Mouse (Mus musculus): ENCODE results near the gene Cnot11. TPM values are rescaled to one million over a fixed set of nuclear protein-coding genes. Genes with fewer than 3 reads are reported as not detected.

Cnot11 gene
- polyA plus RNA-seq, 1 experiment: 22.0 TPM

- TF ChIP-seq CTCF (IDR thresholded peaks at IDR 0.05; ENCODE audit: low read depth, low read length) (no peak), POLR2A (IDR thresholded peaks at IDR 0.05; ENCODE audit: borderline replicate concordance, low read depth, low read length) (no peak)
- Histone ChIP-seq H3K4me3 (ENCODE audit: insufficient read depth, low read length) (no peak overlapping the region), H3K27ac (ENCODE audit: insufficient read depth, low read depth, low read length) (no peak overlapping the region), H3K4me1 (ENCODE audit: control insufficient read depth, insufficient read depth, low read length) (peaks cover 18% of the 10 kb centered on the region)
Measured at GRCm38 (mm10) chr1:39592090-39592489, 57.3 kb downstream of the Cnot11 start.

DNA sequence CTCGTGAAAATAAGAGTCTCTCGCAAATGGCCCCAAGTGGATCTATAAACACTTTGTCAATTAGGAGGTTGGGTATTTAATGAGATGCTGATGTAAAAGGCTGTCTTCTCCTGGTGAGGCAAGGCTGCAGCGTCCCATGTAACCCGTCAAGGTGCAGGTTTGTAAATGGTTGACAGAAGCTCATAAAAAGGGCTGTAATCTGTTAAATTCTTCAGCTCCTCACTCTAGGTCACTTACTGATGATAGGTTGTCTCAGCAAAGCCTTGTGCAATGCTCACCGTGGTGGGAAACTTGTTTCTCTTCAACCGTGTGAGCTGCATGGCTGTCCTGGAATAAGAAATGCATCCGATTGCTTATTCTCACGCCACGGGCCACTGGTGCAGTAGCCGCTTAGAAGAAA, 59.0 kb downstream of the Cnot11 start:
- Histone ChIP-seq H3K4me3 (ENCODE audit: insufficient read depth, low read length) (no peak overlapping the region), H3K27ac (ENCODE audit: insufficient read depth, low read depth, low read length) (no peak overlapping the region), H3K4me1 (ENCODE audit: control insufficient read depth, insufficient read depth, low read length) (peaks cover 18% of the 10 kb centered on the region)
- no peak for TF ChIP-seq CTCF (IDR thresholded peaks at IDR 0.05; ENCODE audit: low read depth, low read length)
- no peak for TF ChIP-seq POLR2A (IDR thresholded peaks at IDR 0.05; ENCODE audit: borderline replicate concordance, low read depth, low read length)

Other genes starting within 250 kb of the Cnot11 start
- 950 and 963 TPM in 2 replicates for gene Rpl31, start 167.2 kb upstream of the Cnot11 start, polyA plus RNA-seq (2012; ENCODE audit: insufficient read depth, insufficient read length, missing spikeins)
- gene Tbc1d8, start 56.2 kb upstream of the Cnot11 start, polyA plus RNA-seq (2012; ENCODE audit: insufficient read depth, insufficient read length, missing spikeins): 78.2 and 86.8 TPM in 2 replicates
- gene Rnf149, start 42.4 kb downstream of the Cnot11 start, polyA plus RNA-seq (2012; ENCODE audit: insufficient read depth, insufficient read length, missing spikeins): 113 and 116 TPM in 2 replicates
- 4.5 and 5.3 TPM in 2 replicates for gene Creg2, start 116.5 kb downstream of the Cnot11 start, polyA plus RNA-seq (2012; ENCODE audit: insufficient read depth, insufficient read length, missing spikeins)
- not detected in 2 replicates for gene Rfx8, start 186.0 kb downstream of the Cnot11 start, polyA plus RNA-seq (2012; ENCODE audit: insufficient read depth, insufficient read length, missing spikeins)